Mouse (Mus musculus) embryonic facial prominence, embryonic 13.5 days (tissue): ENCODE results near the gene Pias4. TPM values are rescaled to one million over a fixed set of nuclear protein-coding genes. Genes with fewer than 3 reads are reported as not detected.
A peak's percentile ranks its signal among the peaks of the same experiment; 100 is the strongest.

Experiments
- ATAC-seq: fragments of 200-750 bp; cut with Nextera tagmentation; 2 replicates; pipeline ENCODE4 v1.8.0; 2017; ENCODE audit warnings: low read depth; ENCODE audit not compliant: insufficient number of reproducible peaks, insufficient read depth, low FRiP score, low TSS enrichment
- H3K27ac ChIP-seq: fragments of 300-500 bp; sonication (generic); 2 replicates; pipeline ENCODE4 v1.5.1; 2015; ENCODE audit warnings: moderate library complexity, mild to moderate bottlenecking, inconsistent platforms
- H3K27me3 ChIP-seq: fragments of 300-500 bp; sonication (generic); 2 replicates; pipeline ENCODE4 v1.6.1; 2015; ENCODE audit warnings: mild to moderate bottlenecking, inconsistent platforms
- H3K36me3 ChIP-seq: fragments of 300-500 bp; sonication (generic); 2 replicates; pipeline ENCODE4 v1.6.1; 2015; ENCODE audit warnings: mild to moderate bottlenecking, inconsistent platforms
- H3K4me1 ChIP-seq: fragments of 300-500 bp; sonication (generic); 2 replicates; pipeline ENCODE4 v1.6.1; 2015; ENCODE audit warnings: inconsistent platforms
- H3K4me2 ChIP-seq: fragments of 300-500 bp; sonication (generic); 2 replicates; pipeline ENCODE4 v1.6.1; 2015; ENCODE audit warnings: moderate library complexity, mild to moderate bottlenecking, inconsistent platforms
- H3K4me3 ChIP-seq: fragments of 300-500 bp; sonication (generic); 2 replicates; pipeline ENCODE4 v1.5.1; 2015; ENCODE audit warnings: mild to moderate bottlenecking, inconsistent platforms
- H3K9ac ChIP-seq: fragments of 300-500 bp; sonication (generic); 2 replicates; pipeline ENCODE4 v1.6.1; 2015; ENCODE audit warnings: mild to moderate bottlenecking, inconsistent platforms
- H3K9me3 ChIP-seq: fragments of 300-500 bp; sonication (generic); 2 replicates; pipeline ENCODE4 v1.6.1; 2016; ENCODE audit warnings: inconsistent platforms
- WGBS: fragments of 180-500 bp; shearing (Covaris S2); methylation state at CpG from one replicate; pipeline ENCODE4 v1.1.7; 2015; ENCODE audit warnings: mixed read lengths; 5-methylcytosine and 5-hydroxymethylcytosine counted together
- polyA plus RNA-seq: library from polyadenylated mRNA; unstranded; fragments of >200 nt; fragmentation: Nextera tagmentation; extraction: Ambion mirVana; gene quantifications from 2 replicates; pipeline ENCODE4 v1.2.1, GENCODE M21; 2015

Pias4 gene
- polyA plus RNA-seq, 1 experiment from 2014 or later, result 60.9 TPM

DNA sequence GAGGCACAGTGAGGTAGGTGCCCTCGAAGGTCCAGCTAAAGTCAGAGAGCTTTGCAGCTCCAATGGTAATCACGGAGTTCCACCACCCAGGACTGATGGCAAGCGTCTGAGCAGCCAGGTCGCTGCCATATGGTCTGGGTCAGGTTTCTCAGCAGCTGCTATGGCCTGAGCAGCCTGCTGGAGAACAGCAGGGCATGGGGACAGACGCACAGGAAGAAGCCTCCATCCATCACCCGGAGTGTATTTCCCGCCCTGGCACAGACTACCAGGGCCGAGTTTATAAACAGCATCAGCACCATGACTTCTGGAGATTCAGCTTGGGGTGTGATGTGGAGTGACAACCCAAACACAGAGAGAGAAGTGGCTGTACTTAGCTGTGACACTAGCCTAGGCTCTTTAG, 2.6 kb downstream of the Pias4 start:
- H3K9ac ChIP-seq, result peak overlapping the region; percentile 44; the same call in 1 of the 2 replicates
- no peak for ATAC-seq
- H3K36me3 ChIP-seq, result peaks cover 52% of the 10 kb centered on the region

DNA sequence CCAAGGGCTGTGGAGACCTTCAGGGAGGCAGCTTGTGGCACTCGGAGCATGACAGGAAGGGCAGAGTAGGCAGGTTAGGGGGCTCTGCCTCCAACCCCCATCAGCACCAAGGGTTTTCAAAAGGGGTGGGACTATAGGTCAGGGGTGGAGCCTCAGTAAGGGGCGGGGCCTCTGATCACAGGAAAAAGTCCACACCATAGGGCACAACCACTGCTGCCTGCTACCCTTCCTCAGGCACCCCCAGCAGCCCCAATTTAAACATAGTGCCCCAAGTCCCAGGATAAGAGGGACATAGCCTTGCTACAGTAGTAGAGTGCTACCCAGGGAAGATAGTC, 5.4 kb downstream of the Pias4 start:
- Histone ChIP-seq H3K9me3 (no peaks in the 10 kb centered on the region), H3K27ac (no peak overlapping the region), H3K4me1 (peaks cover 14% of the 10 kb centered on the region), H3K4me3 (no peak overlapping the region), H3K27me3 (no peaks in the 10 kb centered on the region), H3K36me3 (peaks cover 75% of the 10 kb centered on the region), H3K9ac (0 out of 2 replicates have a peak overlapping the region, but pooled peaks have one; percentile 27), H3K4me2 (no peak overlapping the region)
- 74% methylated on average over 2 of the region's 2 CpGs for WGBS
- ATAC-seq, result no peak

More for the DNA sequence above, 2.6 kb downstream of the Pias4 start:
- WGBS, result 81% methylated on average over 8 of the region's 8 CpGs
- H3K9me3 ChIP-seq, result no peaks in the 10 kb centered on the region
- H3K27ac ChIP-seq, result no peak overlapping the region
- no peaks in the 10 kb centered on the region for H3K27me3 ChIP-seq
- no peak overlapping the region for H3K4me2 ChIP-seq
- no peak overlapping the region for H3K4me3 ChIP-seq
- H3K4me1 ChIP-seq, result peaks cover 21% of the 10 kb centered on the region

DNA sequence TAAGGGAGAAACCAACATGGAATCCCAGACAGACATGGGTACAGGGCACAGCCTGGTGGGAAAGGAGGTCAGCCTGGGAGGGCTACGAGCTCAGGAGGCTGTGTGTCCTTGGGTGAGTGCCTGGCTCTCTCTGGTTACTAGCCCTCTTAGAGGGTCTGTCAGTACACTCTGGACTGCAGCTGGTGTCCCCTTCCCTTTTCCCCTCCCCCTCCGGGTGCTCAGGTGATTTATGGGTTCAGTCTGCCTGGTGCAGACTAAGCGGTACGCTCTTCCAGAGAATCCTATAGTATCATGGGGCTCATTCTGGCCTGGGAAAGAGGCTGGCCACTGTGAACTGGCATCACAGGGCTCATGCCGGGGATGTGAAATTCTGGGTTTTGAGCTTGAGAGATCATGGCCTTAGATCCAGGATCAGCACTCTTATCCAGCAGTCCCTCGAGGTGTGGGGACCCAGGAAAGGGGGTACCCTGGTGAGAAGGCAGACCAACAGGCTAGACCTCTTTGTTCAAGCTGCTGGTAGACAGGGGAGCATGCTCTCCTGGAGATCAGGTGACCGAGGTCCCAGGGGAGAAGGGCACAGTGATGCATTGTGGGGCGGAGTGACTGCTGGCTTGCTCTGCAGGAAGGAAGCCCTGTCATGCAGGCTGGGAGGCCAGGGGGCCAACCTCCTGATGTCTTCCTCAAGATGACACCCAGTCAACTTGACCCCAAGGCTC, 6.0 kb downstream of the Pias4 start:
- H3K27ac ChIP-seq, result no peak overlapping the region
- no peak overlapping the region for H3K4me3 ChIP-seq
- WGBS, result 86% methylated on average over 8 of the region's 8 CpGs
- H3K9me3 ChIP-seq, result no peaks in the 10 kb centered on the region
- H3K36me3 ChIP-seq, result peaks cover 81% of the 10 kb centered on the region
- H3K9ac ChIP-seq, result 0 out of 2 replicates have a peak overlapping the region, but pooled peaks have one; percentile 27
- peaks cover 11% of the 10 kb centered on the region for H3K4me1 ChIP-seq
- no peak for ATAC-seq
- no peaks in the 10 kb centered on the region for H3K27me3 ChIP-seq
- no peak overlapping the region for H3K4me2 ChIP-seq

DNA sequence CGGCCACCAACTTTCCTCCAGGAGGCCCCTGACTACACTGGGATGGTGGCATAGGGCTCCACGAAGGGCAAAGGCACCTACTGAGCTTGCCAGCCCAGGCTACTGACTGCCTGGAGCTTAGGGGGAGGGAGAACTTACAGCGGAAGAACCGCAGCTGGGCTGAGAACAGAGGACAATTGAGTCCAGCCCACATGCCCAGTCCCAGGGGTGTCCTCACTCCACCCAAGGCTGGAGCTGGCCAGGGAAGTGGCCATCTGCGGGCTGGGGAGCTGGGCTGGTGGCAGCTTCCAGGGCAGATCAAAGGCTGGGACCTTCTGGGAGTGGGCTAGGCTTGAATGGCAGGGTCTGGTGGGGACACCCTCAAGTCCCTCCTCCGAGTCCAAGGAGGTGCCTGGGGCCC, 13.0 kb downstream of the Pias4 start:
- H3K36me3 ChIP-seq, result peaks cover 80% of the 10 kb centered on the region
- 79% methylated on average over 6 of the region's 6 CpGs for WGBS

DNA sequence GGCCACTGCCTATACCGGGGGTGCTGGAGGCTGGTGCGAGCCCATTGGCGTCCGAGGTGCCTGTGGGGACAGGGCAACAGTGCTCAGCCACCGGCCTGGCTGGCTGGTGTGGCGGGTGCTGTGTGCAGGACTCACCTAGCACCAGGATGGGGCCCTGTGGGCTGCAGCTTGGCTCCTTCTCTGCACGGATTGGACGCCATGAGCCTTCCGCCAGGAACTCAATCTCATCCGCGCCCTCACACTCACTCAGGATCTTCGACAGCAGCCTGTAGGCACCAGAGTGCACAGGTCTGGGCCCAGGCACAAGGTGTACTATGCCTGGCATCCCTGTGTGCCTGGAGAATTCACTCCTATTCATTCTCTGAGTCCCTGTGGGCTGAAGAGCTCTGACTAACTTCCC, 13.4 kb downstream of the Pias4 start:
- 90% methylated on average over 12 of the region's 12 CpGs for WGBS
- H3K4me3 ChIP-seq, result no peak overlapping the region
- peak overlapping the region; percentile 36; the same call in 1 of the 2 replicates for H3K27ac ChIP-seq
- no peak for ATAC-seq
- no peaks in the 10 kb centered on the region for H3K9me3 ChIP-seq
- peaks cover 82% of the 10 kb centered on the region for H3K36me3 ChIP-seq
- no peaks in the 10 kb centered on the region for H3K27me3 ChIP-seq
- no peaks in the 10 kb centered on the region for H3K4me1 ChIP-seq
- H3K4me2 ChIP-seq, result no peak overlapping the region
- H3K9ac ChIP-seq, result no peak overlapping the region

More for the DNA sequence above, 13.0 kb downstream of the Pias4 start:
- Histone ChIP-seq H3K27me3 (no peaks in the 10 kb centered on the region), H3K4me3 (no peak overlapping the region), H3K4me2 (no peak overlapping the region), H3K4me1 (no peaks in the 10 kb centered on the region), H3K9me3 (no peaks in the 10 kb centered on the region), H3K27ac (peak overlapping the region; percentile 36; the same call in 1 of the 2 replicates), H3K9ac (no peak overlapping the region)
- ATAC-seq, result no peak

DNA sequence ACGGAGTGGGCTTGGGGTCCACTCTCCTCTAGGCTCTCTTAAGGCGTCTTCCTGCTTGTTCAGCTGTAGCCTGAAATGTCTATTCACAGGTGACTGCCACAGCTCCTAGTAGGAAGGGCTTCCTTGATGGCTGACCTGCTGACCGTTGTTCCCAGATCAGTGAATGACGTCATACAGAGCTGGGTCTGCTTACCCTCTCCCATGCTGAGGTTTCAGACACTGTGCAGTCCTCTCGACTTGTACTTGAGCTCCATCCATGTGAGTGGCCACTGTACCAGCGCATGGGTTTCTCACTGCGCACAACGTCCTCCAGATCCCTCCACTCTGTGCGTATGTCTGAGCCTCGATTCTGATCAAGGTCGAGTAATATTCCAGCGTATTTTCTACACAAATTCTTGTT, 15.1 kb downstream of the Pias4 start:
- Histone ChIP-seq H3K4me2 (no peak overlapping the region), H3K9me3 (no peaks in the 10 kb centered on the region), H3K36me3 (peaks cover 85% of the 10 kb centered on the region), H3K4me3 (no peak overlapping the region), H3K4me1 (no peaks in the 10 kb centered on the region), H3K9ac (no peak overlapping the region), H3K27ac (peak overlapping the region; percentile 57; the same call in 1 of the 2 replicates), H3K27me3 (no peaks in the 10 kb centered on the region)
- no peak for ATAC-seq
- WGBS, result 73% methylated on average over 12 of the region's 12 CpGs

DNA sequence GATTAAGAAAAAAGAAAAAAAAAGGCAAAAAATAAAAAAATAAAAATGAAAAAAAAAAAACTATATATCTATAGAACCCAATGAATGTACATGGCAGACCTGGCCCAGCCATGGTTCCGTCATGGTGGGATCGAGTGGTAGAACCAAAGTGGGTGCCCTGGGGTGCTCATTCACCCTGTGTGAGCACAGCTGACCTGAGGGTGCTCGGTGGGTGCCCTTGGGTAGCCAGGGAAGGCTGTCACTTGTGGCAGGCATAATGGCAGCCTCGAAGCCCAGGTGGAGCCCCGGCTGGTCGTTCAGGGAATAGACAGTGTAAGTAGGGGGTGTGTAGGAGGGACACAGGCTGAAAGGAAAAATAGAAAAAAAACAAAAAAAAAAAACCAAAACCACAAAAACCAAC, 16.5 kb downstream of the Pias4 start:
- no peaks in the 10 kb centered on the region for H3K9me3 ChIP-seq
- 79% methylated on average over 6 of the region's 6 CpGs for WGBS
- H3K36me3 ChIP-seq, result peaks cover 85% of the 10 kb centered on the region
- no peak overlapping the region for H3K27ac ChIP-seq
- 0 out of 2 replicates have a peak, but pooled peaks cover 4% of the 10 kb centered on the region for H3K4me1 ChIP-seq
- H3K9ac ChIP-seq, result no peak overlapping the region
- H3K27me3 ChIP-seq, result no peaks in the 10 kb centered on the region
- no peak overlapping the region for H3K4me2 ChIP-seq
- H3K4me3 ChIP-seq, result no peak overlapping the region
- no peak for ATAC-seq

DNA sequence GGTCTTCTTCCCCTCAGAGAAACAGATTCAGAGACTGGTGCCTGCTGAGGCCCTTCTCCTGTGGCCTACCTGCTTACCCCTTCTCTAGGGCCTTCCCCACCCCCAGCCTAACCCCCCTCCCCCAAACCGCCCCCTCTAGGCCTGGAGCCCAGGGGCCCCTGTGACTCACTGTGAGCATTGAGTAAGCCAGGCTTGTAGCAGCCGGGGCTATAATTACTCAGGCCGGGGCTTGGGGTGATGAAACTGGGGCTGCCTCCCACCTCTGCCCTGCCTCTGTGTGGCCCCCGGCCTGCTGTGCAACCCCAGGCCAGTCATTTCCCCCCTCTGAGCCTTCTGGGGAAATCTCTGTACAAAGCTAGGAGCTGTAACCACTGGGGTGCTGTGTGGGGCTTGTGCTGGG, 21.4 kb downstream of the Pias4 start:
- no peaks in the 10 kb centered on the region for H3K9me3 ChIP-seq
- no peak overlapping the region for H3K4me2 ChIP-seq
- peak overlapping the region; percentile 36; the same call in 1 of the 2 replicates for H3K9ac ChIP-seq
- 83% methylated on average over 4 of the region's 4 CpGs for WGBS
- H3K27ac ChIP-seq, result no peak overlapping the region
- no peak overlapping the region for H3K4me3 ChIP-seq
- H3K36me3 ChIP-seq, result peaks cover 80% of the 10 kb centered on the region
- H3K27me3 ChIP-seq, result no peaks in the 10 kb centered on the region
- peaks cover 29% of the 10 kb centered on the region for H3K4me1 ChIP-seq
- ATAC-seq, result no peak

DNA sequence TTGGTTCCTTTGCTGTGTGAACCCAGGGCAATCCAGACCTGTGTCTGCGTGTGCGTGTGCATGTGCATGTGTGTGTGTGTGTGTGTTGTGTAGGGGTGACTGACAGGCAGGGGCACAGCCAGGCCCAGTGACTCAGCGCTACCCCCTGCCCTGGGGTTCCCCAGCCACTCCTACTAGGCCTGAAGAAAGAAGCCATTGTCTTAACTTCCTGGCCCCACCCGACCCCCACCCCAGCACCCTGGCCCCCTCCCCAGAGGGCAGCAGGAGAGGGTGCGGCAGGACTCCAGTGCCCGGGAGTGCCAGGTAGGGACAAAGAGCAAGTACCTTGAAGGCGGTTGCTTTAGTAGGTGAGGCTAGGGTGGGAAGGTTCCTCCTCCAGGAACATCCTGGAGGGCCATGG, 21.9 kb downstream of the Pias4 start:
- Histone ChIP-seq H3K27me3 (no peaks in the 10 kb centered on the region), H3K9me3 (no peaks in the 10 kb centered on the region), H3K27ac (no peak overlapping the region), H3K4me3 (no peak overlapping the region), H3K9ac (peak overlapping the region; percentile 36; the same call in 1 of the 2 replicates), H3K4me1 (peaks cover 34% of the 10 kb centered on the region), H3K4me2 (no peak overlapping the region), H3K36me3 (peaks cover 81% of the 10 kb centered on the region)
- 78% methylated on average over 7 of the region's 7 CpGs for WGBS
- ATAC-seq, result no peak

DNA sequence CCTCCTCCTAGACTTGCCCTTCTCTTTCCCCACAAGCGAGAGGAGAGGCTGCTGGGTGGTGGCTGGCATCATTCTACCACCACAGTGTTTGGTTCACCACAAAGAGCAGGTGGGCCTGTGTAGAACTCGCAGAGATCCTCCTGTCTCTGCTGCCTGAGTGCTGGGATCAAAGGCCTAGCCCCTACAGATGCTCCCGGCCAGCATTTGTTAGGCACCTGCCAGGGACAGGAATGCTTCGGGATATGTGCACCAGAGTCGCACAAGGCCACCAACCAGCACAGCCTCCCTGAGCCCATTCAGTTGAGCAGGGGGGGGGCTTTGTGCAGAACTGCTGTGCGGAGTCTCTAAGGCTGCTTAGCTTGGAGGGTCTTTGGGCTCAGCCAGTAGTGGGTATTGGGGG, 22.4 kb downstream of the Pias4 start:
- Histone ChIP-seq H3K9ac (no peak overlapping the region), H3K9me3 (no peaks in the 10 kb centered on the region), H3K27me3 (no peaks in the 10 kb centered on the region), H3K27ac (no peak overlapping the region), H3K36me3 (peaks cover 78% of the 10 kb centered on the region), H3K4me1 (peaks cover 39% of the 10 kb centered on the region), H3K4me3 (no peak overlapping the region), H3K4me2 (no peak overlapping the region)
- no peak for ATAC-seq
- 95% methylated on average over 6 of the region's 6 CpGs for WGBS

DNA sequence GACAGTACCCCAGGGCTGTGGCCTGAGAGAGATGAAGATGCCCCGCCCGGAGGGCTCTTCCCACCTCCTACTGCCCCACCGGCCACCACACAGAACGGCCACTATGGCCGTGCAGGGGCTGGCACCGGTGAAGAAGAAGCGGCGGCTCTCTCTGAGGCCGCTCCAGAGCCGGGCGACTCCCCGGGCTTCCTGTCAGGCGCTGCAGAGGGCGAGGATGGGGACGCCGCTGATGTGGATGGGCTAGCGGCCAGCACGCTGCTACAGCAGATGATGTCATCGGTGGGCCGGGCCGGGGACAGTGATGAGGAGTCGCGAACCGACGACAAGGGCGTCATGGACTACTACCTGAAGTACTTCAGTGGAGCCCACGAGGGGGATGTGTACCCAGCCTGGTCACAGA, 23.1 kb downstream of the Pias4 start:
- Histone ChIP-seq H3K27ac (no peak overlapping the region), H3K9me3 (no peaks in the 10 kb centered on the region), H3K4me2 (no peak overlapping the region), H3K9ac (no peak overlapping the region), H3K4me3 (no peak overlapping the region), H3K36me3 (peaks cover 72% of the 10 kb centered on the region), H3K4me1 (peaks cover 45% of the 10 kb centered on the region), H3K27me3 (no peaks in the 10 kb centered on the region)
- WGBS, result 93% methylated on average over 27 of the region's 27 CpGs
- ATAC-seq, result no peak

DNA sequence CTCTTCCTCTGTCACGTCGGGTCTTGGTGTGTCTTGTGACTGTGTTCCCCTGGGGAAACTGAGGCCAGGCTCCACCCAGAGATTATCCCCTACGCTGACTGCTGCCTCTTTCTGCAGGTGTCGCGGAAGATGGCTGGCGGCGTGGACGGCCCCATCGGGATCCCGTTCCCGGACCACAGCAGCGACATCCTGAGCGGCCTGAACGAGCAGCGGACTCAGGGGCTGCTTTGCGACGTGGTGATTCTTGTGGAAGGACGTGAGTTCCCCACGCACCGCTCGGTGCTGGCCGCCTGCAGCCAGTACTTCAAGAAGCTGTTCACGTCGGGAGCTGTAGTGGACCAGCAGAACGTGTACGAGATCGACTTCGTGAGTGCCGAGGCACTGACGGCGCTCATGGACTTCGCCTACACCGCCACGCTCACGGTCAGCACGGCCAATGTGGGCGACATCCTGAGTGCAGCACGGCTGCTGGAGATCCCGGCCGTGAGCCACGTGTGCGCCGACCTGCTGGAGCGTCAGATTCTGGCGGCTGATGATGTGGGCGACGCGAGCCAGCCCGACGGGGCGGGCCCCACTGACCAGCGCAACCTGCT, 23.8 kb downstream of the Pias4 start:
- Histone ChIP-seq H3K27ac (no peak overlapping the region), H3K9me3 (no peaks in the 10 kb centered on the region), H3K9ac (no peak overlapping the region), H3K4me1 (peaks cover 52% of the 10 kb centered on the region), H3K27me3 (no peaks in the 10 kb centered on the region), H3K4me3 (no peak overlapping the region), H3K4me2 (no peak overlapping the region), H3K36me3 (peaks cover 65% of the 10 kb centered on the region)
- WGBS, result 96% methylated on average over 52 of the region's 52 CpGs
- no peak for ATAC-seq
